Mouse (Mus musculus) testis, postnatal 10 days (tissue): ENCODE results near the gene Rfxap.

ENCODE experiments used
- DNase-seq: peaks from one replicate; pipeline ENCODE4 v3.0.0; 2021; ENCODE audit warnings: low spot score

Gene Rfxap

DNA sequence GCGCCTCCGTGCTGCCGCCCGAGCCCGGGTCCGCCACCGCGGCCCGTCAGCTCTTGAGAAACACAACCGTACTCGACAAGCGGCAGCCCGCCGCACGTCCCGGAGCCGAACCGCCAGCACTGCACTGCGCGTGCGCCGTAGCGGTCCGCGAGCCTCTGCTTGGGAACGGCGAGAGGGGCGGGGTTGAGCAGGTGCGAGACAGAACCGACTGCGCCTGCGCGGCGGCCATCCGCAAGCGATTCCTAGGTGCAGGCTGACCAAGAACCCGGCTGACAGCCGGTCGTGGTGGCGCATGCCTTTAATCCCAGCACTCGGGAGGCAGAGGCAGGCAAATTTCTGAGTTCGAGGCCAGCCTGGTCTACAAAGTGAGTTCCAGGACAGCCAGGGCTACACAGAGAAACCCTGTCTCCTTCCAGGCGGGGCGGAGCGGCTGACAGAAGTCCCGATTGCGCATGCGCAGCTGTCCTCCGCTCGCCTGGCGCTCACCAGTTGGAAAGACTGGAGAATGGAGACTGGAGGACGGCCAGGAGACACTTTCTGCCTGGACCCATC, at the start of gene Rfxap:
TSS of gene Rfxap (minus strand) at position 126 of the 552 bp plus-strand sequence.
- DNase-seq: peak; percentile 98

DNA sequence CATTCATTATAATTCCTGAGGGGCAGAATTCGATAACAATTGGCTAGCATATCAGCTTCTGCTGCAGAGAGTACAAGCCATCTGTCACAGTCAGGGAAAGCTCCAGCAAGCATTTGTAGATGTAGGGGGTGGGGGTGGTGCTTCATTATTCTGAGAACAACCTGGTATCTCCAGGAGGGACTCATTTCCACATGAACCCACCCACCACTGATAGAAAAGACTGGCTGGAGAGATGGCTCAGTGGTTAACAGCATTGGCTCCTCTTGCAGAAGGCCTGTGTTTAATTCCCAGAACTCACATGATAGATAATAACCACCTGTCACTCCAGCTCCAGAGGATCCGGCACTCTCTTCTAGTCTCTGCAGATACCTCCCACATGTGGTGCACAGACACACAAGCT, 27.8 kb upstream of the Rfxap start:
- no peak for DNase-seq

DNA sequence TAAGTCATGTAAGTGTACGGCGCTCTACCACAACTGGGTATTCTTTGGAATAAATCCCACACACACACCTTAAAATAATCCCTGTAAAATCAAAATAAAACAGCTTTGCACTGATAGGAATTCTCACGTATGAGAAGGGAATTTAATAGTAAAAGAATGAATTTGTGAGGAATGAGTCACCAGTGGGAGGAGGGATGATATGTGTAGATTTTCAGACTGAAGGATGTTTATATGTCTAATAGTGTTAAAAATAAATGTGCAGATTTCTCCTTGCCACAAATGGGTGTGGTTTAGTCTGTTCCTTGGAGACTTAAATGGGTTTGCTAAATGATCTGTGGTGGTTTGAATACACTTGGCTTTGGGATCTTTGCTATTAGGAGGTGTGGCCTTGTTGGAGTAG, 24.9 kb upstream of the Rfxap start:
- no peak for DNase-seq

- DNase-seq: no peak
Measured at GRCm38 (mm10) chr3:54822526-54822925, 14.9 kb upstream of the Rfxap start.

- peak; percentile 68 for DNase-seq
Measured at GRCm38 (mm10) chr3:54815292-54815691, 7.7 kb upstream of the Rfxap start.

- DNase-seq: no peak
Measured at GRCm38 (mm10) chr3:54814622-54815021, 7.0 kb upstream of the Rfxap start.

DNA sequence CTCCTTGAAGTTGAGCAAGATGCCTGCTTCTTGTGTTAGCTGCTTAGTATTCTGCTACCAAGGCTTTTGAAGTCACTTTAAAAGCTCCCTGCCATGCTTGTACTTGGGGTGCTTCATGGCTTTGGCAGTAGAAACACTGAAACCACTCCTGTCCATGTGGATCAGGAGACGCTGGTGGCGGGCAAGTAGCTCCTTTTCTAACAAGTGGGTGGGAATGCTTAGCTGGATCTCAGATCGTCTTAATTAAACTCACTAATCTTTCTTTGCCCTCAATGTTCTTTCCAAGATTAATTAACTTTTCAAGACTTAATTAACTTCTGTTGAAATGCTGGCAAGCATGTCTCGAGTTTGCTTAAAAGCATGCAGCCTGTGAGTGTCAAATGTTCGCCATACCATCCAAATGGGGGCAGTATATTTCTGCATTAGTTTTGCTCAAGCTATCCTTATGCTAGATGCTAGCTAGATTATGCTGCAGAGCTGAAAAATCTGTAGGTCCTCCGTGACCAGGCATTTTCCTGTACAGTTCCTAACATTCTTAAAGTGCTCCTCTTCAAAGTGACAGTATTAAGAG, 5.9 kb upstream of the Rfxap start:
- DNase-seq: no peak

DNA sequence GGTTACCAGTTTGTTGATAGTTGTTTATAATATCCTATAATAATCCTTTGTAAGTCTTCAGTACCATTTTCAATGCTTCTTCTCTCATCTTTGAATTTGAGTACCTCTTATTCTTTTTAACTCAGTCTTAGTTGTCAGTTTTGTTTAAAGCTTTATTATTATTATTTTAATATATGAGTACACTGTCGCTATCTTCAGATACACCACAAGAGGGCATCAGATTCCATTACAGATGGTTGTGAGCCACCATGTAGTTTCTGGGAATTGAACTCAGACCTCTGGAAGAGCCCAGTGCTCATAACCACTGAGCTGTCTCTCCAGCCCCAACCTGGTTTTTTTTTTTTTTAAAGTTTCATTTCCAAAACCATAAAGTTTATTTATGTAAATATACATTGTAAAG, 4.0 kb upstream of the Rfxap start:
- no peak for DNase-seq

DNA sequence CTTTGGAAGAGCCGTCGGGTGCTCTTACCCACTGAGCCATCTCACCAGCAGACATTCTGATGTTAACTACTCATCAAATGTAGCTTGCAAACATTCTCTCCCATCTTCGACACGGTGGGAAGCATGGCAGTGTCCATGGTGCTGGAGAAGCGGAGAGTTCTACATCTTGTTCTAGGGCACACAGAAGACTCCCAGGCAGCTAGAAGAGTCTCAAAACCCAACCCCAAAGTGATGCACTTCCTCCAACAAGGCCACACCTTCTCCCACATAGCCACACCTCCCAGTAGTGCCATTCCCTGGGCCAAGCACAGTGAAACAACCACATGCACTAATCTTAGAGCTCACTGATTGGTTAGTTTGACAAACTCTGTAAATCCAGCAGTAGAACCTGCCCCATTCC, 1.5 kb upstream of the Rfxap start:
- DNase-seq: no peak

GRCm38 (mm10) chr3:54807061-54807661, 430 bp downstream of the Rfxap start:
- peak; percentile 71 for DNase-seq

GRCm38 (mm10) chr3:54803713-54804112, 3.9 kb downstream of the Rfxap start:
- DNase-seq: no peak

GRCm38 (mm10) chr3:54797211-54797610, 10.4 kb downstream of the Rfxap start:
- peak; percentile 74 for DNase-seq

GRCm38 (mm10) chr3:54795806-54796205, 11.8 kb downstream of the Rfxap start:
- no peak for DNase-seq

GRCm38 (mm10) chr3:54795379-54795778, 12.2 kb downstream of the Rfxap start:
- DNase-seq: no peak

DNA sequence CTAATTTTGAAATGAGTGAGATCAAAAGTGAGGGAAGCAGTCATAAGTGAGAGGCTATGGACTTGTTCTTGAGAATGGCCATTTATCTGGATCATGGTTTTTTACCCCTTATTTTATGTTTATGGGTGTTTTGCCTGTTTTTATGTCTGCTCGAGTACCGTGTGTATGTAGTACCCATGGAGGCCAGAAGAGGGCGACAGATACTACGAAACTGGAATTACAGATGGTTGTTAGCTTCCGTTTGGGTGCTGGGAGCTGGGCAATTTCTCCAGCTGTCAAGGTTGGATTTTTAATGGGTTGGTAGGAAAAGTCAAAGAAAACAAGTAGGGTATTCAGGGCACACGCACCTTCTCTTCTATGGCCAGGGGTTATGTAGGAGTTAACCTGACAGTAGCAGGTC, 13.8 kb downstream of the Rfxap start:
- DNase-seq: no peak

GRCm38 (mm10) chr3:54791822-54792677, 15.5 kb downstream of the Rfxap start:
- DNase-seq: no peak

GRCm38 (mm10) chr3:54790601-54791000, 17.0 kb downstream of the Rfxap start:
- DNase-seq: no peak

DNA sequence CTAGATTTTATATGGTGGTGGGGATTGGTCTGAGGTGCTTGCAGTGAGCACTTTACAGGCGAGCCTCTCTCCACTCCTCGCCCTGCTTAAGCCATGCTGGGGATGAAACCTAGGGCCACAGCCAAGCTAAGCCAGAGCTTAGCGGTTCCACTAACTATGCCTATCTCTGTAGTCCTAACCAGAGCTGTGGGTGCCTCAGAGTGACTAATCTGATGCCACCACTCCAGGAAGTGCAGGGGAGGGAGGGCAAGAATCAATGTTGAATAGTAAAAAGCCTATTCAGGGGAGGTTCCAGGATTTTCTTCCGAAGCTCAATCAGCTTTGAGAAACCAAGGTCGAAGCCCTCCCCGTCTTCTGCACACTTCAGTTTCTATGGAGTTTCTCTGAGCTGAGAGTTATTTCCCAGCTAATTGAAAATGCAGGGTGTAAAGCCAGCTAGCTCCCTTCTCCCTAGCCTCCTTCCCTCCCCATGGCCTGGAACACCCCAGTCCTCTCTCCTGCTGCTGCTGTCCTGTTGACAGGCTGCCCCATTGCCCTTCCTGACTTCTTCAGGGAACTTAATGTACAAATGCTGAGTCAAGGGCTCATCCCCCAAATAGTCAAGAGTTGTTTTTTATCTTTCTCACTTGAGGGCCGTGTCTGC, 31.5 kb downstream of the Rfxap start:
- DNase-seq: no peak

DNA sequence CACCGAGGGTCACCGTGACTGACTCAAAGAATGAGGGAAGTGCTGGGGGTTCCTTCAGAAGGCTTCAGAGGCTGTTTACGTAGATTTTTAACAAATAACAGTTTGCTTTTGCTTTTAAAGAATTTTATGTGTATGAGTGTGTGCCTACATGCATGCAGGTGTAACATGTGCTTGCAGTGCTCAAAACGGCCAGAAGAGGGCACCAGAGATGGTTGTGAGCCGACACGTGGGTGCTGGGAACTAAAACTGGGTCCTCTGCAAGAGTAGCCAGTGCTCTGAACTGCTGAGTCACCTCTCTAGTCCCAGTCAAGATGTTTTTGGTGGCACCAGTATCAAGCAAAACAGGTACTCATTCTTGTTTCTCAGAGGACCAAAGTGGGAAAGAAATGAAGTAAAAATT, 34.0 kb downstream of the Rfxap start:
- no peak for DNase-seq

DNA sequence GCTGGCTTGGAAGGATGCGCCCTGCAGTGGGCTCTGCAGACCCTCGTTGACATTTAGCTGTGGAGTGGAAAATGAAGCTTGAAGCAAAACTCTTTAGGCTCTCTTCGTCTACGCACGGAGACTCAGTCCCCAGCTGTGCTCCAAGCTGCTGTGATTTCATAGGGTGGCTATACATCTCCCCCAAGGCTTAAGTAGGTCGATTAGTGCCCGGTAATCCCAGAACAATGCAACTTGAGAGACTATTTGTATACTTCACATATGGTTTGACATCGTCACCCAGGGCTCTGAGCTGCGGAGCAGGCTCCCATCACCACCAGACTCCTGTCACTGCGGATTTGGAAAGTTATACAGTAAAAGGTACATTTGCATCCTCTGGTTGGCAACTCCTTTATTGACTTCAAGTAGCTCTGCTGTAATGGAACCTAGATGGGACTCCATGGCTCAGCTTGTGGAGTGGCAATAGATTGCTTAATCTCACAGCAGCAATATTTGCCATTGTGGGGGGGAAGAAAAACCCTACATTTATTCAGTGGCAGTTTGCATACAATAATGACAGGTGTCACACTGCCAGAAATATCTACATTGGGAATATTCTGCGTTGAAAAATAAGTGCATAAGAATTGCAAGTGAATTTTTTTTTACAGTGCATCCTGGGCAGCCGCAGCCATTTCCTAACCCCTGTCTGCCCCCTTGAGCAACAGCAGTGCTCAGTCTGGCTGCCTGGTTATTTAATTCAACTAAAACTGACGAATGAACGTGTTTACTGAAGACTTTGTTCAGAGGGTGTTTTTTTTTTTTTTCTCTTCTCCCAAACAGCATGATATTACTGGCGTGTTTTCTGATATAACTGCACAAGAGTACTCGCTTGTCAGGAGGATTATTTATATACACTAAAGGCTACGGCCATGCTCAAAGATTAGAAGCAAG, 38.0 kb downstream of the Rfxap start:
- DNase-seq: no peak

DNA sequence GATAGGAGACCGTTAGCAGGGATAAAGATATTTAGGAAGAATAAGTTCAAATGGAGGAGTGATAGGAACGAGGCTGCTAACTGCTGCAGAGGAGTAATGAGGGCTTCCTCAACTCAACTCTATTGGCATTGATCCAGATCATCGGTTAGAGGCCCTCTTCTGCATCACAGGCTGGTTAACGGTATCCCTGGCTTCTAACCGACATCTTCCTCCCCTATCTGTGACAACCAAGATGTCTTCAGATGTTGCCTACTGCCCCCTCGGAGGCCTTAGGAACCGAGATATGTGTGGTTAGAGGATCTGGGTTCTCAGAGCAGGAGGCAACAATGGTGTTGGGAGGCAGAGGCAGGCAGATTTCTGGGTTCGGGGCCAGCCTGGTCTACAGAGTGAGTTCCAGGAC, 39.0 kb downstream of the Rfxap start:
- no peak for DNase-seq
